Mouse (Mus musculus): ENCODE measurements at regions not wholly inside any gene's neighbourhood (a gene's known extent, or its start where the extent isn't known, plus 50 kb on each side); places are given as distances from the start of the nearest gene placed in this dataset.

DNA sequence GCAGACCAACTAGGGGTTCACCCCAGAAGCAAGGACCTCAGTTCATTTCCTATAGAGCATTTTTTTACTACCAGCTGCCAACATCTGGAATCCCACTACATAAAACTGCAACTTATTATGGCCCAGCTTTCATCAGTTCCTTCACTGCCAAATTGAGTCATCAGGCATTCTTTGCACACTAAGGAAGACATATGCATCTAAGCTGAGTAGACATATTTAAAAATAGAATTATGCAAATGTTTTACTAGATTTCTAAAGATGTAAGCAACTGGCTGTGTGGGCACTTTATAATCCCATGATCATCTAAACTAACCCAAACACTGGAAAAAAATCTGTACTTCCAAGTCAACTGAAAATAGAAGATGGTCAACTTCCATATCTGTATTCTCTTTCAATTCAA lies 415.9 kb upstream of the Rarb start:
- no peak for DNase-seq

DNA sequence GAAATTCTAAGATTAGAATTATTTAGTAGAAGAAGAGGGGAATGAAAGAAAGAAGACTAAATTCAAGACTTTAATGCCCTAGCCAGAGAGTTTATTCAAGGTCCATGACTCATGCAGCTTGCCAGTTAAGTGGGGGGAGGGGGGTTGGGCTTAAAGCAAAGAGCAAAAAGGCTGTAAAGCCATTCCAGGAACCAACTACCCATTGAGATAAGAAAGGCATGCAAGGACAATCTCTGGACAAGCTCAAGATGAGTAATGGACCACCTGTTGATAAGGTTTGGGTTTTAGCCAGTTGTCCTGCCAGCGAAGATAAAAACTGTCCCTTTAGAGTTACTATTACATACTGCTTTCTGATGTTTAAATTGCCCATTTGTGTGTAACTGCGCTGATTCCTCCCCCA lies 392.5 kb upstream of the Rarb start:
- no peak for DNase-seq

DNA sequence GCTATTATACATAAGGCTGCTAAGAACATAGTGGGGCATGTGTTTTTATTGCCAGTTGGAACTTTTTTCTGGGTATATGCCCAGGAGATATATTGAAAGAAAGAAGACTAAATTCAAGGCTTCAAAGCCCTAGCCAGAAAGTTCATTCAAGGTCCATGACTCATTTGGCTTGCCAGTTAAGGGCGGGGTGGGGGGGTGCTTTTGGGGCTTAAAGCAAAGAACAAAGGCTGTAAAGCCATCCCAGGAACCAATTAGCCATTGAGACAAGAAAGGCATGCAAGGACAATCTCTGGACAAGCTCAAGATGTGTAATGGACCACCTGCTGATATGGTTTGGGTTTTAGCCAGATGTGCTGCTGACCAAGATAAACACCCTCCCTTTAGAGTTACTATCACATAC lies 386.7 kb upstream of the Rarb start:
- DNase-seq = no peak

DNA sequence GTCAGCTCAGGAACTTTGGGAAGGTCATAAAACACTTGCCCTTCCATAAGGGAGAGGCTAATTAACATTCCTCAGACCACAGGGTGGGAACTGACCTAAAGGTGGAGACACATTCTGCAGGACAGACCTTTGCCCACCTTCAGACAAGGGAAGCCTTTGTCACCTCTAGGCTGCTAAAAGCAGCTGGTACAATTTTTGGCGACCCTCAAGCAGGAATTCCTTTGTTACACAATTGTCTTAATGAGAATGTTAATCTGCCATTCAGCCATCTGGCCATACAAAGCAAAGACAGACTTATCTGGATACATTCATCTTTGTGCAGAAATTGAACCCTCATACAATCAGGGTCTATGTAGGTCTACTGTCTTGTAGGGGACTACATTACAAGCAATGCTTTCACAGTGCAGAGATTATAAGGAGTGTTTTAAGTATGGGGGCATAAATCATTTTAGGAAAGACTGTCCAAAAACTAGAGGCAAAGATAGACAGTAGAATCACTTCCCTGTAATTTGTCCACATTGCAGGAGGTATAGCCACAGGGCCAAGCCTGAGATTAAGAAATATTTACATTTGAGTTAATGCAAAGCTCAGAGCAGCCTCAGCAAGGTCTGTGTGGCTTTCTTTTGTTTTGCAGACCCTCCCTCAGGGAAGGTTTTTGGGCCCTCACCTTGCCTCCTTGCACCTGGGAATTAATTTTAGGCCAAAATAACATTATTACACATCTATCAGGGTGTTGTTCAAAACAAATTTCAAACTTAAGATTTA lies 384.5 kb upstream of the Rarb start:
- DNase-seq = no peak

DNA sequence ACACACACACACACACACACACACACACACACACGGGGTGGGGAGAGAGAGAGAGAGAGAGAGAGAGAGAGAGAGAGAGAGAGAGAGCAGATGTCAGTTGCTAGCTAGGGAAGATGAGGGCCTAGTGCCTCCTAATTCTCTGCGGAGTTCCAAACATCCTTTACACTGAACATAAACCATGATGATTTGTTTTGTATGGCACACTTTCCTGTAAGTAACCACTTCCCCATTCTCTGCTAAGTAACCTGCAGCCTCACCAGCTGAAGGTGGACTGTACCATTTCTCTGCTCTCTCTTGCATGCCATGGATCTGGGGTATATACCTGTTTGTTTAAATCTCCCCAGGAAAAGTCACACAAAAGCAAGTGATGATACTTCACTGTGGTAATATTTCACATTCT lies 374.0 kb upstream of the Rarb start:
- DNase-seq = no peak

DNA sequence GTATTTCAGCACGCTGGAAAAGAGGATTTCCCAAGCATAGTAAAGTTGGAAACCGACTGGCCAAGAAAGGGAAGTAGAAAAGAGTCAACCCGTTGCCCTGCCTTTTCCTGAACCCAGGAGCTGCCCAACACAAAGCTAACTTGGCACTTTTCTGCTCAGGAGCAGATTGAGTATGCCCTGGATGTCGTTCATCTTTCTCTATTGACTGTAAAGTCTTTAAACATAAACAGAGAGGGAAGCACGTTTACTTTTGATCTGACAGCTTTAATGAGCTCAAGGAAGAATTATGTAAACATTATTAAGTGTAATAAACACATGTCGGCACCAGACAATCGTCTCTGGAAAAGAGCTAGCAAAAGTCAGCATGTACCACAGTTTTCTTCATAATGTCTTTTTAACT lies 354.3 kb upstream of the Rarb start:
- peak; percentile 40 for DNase-seq

DNA sequence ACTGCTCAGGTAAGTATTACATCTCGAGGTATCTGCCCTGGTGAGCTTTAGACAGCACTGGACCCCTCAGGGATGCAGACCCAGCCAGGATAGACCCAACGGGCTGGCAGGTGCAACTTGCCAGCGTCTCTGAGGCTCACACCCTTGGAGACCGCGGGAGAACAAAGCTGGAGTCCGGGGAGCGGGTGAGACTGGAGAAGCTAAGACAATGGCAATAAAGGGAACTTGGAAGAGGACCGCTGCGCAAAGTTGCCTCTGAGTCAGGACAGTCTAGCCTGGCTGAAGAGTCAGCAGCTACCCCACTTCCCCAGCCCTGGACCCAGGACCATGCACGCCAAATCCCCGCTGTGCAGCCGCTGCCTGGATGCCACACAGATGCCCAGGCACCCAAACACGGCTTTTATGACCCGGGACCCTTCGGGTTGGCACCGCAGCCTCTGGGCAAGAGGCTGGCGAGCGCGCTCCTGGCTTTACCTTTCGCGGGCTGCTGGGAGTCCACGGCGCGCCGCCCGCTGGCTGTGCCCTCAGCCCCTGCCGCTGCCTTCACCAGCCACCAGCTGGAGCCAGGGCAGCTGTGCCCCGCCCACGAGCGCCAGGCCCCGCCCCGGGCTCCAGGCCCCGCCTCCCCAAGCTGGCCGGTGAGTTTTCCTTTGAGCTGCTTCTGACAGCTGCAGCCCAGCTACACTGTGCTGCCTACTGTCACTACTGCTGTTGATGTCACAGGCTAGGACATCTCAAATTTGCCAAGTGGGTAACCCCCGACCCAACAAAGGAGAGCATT lies 353.6 kb upstream of the Rarb start:
- peak; percentile 84 for DNase-seq

DNA sequence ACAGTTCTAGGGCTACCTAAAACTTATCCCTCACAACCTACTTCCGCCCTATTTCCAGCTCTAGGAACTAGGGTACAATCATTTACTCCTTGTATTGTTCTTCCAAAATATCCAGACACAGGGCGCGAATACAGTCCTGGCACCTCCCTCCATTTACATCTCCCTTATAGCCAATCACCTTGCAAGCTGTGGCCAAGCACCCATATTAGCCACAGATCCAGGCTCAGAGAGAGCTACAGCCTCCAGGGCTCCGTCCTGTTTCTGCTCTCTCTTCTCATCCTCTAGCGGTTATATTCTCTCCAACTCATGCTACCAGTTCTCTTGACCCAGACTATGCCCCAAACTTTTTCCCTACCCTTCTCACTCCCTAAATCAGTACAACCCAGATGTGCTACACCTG lies 352.9 kb upstream of the Rarb start:
- no peak for DNase-seq

DNA sequence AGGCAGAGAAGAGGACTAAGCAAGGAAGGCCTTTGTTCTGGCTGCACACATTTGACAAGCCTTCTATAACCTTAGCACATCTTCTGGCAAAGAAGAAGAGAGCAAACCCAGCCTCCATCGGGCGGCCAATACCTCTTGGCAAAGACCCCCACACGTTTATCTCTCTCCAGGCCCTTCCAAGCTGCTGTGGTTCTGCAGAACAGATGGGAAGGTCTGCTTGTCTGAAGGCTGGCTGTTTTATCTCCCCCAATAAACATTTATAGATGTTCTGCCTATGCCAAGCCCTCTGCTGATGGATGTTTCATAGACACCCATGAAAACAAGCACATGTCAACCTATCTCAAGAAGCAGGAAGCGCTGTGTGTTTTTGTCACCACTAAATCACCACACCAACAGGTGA lies 339.4 kb upstream of the Rarb start:
- DNase-seq = no peak

DNA sequence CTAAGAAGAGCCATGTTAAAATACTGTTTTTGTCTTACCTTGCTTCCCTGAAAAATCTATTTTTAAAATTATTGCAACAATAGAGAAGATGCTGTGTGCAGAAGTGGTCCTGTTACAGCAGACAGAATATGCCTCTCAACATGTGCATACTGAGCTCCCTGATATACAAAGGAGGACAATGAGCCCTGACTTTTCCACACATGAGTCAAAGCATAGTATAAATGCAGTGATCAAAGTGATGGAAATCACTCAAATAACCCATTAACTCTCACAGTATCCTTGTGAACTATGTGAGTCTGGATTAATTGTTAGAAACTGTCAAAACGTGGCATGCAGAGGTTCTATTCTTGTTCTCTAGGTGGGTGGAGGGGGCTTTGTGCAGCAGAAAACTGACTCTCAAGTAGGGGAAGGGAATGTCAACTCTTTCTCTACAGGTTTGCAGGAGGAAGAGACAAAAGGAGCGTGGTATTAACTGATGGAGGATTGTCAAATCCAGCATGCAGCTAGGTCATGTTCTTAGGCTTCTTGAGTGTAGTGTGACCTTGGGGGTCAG lies 337.5 kb upstream of the Rarb start:
- no peak for DNase-seq

DNA sequence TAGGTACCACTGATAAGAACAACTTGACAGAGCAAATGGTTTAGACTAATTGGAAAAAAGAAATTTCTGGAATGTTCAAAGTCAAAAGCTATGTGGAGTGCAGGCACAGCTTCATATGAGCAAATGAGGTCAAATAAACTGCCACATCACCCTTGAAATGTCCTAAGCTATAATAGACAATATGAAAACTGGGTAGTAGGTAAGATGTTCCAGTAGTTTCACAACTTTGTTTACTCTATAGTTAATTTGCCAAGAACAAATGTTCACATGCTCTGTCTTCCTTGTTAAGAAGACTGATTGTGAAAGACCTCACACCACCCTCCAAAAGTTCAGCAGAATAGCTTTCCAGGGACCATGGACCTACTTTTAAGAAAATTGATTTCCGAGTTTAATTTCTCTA lies 301.7 kb upstream of the Rarb start:
- no peak for DNase-seq

DNA sequence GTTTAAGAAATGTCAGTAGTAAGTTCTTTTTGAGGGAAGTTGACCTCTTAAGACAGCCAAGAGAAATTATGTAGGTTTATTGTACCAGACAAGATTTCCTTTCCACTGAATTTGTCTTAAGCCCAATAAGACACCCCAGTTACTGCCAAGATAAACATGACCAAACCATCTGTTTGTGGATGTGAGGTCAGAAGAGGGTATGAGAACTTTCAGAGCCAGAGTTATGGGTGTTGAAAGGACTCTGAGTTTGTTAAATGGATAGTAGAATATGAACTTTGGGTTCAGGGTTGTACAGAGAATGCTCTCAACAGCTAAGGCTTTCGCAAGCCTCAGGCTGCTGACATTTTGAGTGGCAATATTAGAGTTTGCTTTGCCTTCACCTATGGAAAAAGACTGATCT lies 287.7 kb upstream of the Rarb start:
- no peak for DNase-seq

DNA sequence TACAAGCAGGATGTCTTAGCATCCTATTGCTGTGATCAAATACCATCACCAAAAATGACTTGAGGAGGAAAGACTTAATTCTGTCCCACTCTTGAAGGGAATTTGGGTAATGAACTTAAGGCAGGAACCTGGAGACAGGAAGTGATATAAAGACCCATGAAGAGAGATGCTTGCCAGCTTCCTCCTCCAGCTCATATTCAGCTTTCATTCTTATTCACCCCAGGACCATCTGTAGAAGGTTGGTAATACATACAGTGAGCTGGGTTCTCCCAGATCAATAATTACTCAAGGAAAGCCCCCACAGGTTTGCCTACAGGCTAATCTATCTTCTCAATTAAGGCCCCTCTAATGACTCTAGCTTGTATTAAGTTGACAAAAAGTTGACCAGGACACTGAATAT lies 283.5 kb upstream of the Rarb start:
- DNase-seq = no peak

DNA sequence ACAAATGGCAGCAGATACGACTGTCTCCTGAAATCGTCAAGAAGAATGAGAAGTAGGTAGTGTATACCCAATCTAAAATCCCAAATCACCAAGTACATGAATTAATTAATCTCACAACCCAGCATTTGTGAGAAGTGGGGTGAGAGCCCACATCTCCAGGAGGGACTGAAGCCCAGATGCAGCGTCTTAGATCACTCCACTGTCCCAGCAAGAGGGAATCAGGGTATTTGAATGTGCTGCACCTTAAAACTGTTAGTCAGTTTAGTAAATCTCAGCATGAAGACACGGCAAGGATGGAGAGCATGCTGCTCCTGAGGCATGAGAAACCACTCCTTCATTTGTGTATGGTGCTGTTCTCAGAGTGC lies 271.6 kb upstream of the Rarb start:
- DNase-seq = no peak

DNA sequence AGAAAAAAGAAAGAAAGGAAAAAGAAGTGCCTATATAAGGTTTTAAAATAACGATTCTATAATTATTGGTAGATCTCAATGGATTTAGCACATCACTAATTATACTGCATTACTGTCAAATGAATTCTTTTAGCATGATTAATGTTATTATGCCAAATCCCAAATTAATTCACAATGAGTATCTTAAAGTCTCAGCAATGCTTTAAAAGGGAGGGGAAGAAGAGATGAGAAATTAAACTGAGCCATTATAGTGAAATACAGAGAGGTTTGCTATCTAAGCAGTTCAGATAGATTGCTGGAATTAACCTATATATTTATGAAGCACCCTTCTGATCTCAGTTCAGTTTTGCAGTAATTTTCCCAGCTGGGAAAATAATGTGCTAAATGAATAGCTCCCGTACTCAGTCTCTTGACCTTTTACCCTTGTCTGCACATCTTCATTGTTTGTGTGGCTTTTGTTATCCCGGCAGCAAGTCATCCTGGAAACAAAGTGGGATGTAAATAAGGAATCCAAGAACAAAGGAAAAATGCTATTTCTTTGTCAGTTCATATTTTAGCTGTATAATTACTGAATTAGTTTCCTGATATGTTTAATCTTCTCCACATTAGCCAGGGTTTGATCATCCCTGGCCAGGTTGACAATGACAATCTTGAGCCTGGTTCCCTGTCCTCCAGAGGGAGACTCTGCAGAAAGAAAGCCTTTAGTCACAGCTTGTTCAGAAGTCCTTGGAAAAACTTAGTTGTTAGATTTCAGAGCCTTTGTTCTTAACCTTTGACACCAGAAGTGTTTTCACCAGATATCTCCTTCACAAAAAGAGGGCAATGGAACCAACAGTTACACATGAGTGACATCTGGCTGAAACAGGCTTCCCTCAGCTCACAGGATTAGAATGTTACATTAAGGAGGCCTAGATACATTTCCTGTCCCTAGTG lies 270.9 kb upstream of the Rarb start:
- DNase-seq = no peak

DNA sequence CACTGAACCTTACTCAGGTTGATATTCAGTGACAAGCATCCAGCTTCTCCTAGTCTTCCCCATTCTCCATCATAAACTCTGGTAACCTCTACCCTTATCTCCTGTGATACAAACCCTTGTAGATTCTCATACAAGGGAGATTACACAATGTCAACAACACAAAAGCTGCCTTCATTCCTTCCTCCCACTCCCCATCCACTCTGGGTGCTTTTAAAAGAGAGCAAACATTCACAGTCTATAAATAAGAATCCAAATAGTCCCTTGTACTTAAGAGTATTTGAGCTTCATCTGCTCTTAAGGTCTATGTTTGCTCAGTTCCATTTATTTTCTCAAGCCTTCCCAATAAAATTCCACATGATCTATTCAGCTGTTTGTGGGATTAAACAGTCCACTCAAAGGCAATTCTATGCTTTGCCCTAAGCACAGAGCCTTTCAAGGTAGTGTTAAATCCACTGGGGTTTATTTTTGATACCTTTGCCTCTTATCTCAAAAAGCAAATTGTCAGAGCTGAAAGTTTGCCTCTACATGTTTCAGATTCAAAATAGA lies 270.2 kb upstream of the Rarb start:
- no peak for DNase-seq

DNA sequence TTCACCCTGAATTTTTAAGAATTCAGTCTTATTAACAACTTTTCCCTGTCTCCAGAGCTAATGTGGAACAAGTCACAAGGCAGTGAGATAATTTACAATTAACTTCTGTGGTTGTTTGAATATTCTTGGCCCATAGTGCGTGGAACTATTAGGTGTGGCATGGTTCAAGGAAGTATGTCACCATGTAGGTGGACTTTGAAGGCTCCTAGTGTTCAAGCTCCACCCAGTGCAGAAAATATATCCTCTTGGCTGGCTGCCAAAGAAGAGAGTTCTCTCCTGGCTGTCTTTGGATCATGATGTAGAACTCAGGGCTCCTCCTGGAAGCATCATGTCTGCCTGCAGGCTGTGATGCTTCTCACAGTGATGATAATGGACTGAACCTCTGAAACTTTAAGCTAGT lies 268.9 kb upstream of the Rarb start:
- DNase-seq = no peak

DNA sequence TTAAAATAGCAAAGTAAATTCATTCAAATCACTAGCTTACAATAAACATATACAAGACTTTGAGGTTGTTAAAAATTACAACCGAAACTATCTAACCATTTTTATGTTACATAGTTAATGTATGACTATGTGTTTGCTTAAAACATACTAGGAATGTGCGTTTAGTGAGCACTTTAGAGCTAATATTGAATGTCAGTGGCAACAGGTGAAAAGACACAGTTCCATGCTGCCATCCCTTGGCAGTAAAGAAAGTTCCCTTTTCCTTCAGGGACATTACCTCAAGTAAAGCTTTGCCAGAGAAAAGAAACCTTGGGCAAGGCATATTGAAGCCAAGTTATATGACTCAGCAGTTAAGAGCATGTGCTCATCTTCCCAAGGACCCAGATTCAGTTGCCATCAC lies 265.0 kb upstream of the Rarb start:
- DNase-seq = no peak

DNA sequence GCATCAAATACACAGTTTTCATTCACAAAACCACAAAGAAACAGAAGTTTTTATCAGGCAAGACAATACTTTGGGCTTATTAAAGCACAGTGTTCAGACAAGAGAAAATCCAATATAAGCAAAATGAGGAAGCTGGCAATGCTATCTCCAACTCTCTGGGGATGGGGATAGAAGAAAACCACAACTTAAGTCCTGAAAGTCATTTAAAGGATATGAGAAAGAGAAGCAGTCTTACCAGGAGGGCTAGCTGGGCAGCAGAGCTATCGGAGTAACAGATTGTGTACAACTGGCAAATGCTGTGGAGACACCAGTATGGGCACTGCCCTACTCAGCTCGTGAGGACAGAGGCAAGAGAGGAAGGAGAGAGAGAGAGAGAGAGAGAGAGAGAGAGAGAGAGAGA lies 262.9 kb upstream of the Rarb start:
- DNase-seq = no peak

DNA sequence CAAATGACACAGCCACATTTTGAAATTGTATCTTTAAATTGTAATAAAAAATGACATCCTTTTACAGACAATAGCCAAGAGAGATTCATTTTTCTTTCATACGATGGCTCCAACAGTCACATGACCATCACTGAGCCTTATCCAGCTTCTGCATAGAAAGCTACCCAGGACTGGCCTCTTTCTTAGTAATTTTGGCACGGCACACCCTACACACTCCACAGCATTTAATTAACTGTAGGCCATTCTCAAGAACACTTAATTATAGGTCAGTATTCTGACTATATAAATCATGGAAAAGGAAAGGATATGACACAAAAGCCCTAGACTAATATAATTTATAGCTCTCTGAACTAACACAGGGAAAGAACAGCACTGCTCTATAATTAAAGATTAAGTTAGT lies 260.6 kb upstream of the Rarb start:
- peak; percentile 8 for DNase-seq

DNA sequence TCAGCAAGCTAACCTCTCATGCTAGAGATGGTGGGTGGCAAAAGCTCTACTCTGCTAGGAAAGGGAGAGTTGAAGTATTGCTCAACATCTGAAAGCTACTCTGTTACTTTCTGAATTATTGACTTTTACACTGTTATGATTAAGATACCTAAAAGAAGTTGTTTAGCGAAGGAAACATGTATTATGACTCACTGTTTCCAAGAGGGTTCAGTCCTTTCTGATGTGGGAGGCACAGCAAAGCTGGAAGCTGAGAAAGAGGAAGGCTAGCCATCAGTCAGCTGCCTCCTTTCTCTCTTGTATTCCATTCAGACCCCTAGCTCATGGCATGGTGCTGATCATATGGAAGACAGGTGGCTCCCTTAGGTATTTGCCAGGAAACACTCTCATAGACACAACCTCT lies 242.4 kb upstream of the Rarb start:
- DNase-seq = no peak

DNA sequence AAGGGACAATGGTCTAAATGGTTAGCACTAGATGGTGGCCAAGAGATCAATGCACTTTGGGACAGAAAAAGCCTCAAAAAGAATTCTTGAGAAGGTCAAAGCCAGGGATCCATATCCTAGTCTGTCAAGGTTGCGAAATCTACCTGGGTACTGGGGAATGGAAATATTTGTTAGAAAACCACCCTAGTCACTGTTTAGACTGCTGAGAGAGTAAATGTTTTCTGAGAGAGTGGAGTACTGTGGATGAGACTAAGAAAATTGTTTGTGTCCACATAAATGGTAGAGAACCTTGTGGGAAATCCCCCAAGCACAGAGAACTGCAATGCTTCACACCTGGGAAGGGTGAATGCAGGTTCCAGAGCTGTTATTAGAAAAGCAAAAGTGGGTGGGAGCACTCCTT lies 239.5 kb upstream of the Rarb start:
- no peak for DNase-seq

DNA sequence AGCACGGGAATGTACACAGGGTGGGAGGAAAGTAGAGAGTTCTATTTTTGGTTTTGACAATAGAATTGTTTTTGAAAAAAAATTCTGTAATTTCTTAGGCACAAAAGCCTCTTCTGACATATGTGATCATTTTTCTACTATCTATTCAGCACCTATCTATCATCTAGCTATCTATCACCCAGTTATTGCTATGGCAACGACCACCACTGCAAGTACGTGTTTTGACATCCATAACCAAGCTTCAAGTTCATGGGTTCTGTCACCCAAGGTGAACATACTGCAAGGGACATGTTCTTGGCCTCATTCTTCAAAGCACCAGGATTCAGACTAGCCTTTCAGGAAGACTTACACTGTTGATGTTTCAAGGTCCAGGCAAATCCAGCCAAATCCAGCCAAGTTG lies 238.4 kb upstream of the Rarb start:
- DNase-seq = no peak
